Mouse (Mus musculus): ENCODE measurements at regions not wholly inside any gene's neighbourhood (a gene's known extent, or its start where the extent isn't known, plus 50 kb on each side); places are given as distances from the start of the nearest gene placed in this dataset.
"Not testable (repeated sequence)": the region's sequence is repeated elsewhere in the genome, so short reads cannot be mapped to it uniquely, and the experiment has no call there.

- 68% methylated on average over 2 of the region's 2 CpGs for WGBS
- H3K27me3 ChIP-seq (replicated peaks; ENCODE audit: insufficient read depth, low read length): no peaks in the 10 kb centered on the region
- no peak for TF ChIP-seq CTCF (IDR thresholded peaks at IDR 0.05)
- no peak for TF ChIP-seq EP300 (IDR thresholded peaks at IDR 0.05)
- H3K4me3 ChIP-seq (ENCODE audit: low read depth, low read length): no peak overlapping the region
- ATAC-seq: no peak
- H3K36me3 ChIP-seq (ENCODE audit: insufficient read depth, low read length): no peaks in the 10 kb centered on the region
- no peak for DNase-seq (ENCODE audit: low spot score)
- no peaks in the 10 kb centered on the region for H3K9me3 ChIP-seq (ENCODE audit: low read length)
- H3K4me1 ChIP-seq (ENCODE audit: insufficient read depth, low read depth, low read length): no peaks in the 10 kb centered on the region
- H3K9ac ChIP-seq (replicated peaks; ENCODE audit: low read depth): no peak overlapping the region
- no peak overlapping the region for H3K27ac ChIP-seq (ENCODE audit: low read length)
- no peak overlapping the region for H3K4me2 ChIP-seq (replicated peaks; ENCODE audit: low read depth, low read length)
Observed at GRCm38 (mm10) chr1:17978086-17978485, 167.6 kb downstream of the Crisp4 start.

- H3K4me2 ChIP-seq (replicated peaks; ENCODE audit: low read depth, low read length): not testable (repeated sequence)
- 91% methylated on average over 11 of the region's 21 CpGs for WGBS
Observed at GRCm38 (mm10) chr1:17956881-17957280, 188.8 kb downstream of the Crisp4 start.

GRCm38 (mm10) chr1:17932108-17932810, 213.4 kb downstream of the Crisp4 start:
- ATAC-seq; H3K27me3 ChIP-seq (replicated peaks; ENCODE audit: insufficient read depth, low read length); H3K4me3 ChIP-seq (ENCODE audit: low read depth, low read length); H3K36me3 ChIP-seq (ENCODE audit: insufficient read depth, low read length); H3K9ac ChIP-seq (replicated peaks; ENCODE audit: low read depth); H3K27ac ChIP-seq (ENCODE audit: low read length); H3K4me2 ChIP-seq (replicated peaks; ENCODE audit: low read depth, low read length); H3K4me1 ChIP-seq (ENCODE audit: insufficient read depth, low read depth, low read length); DNase-seq (ENCODE audit: low spot score); H3K9me3 ChIP-seq (ENCODE audit: low read length): not testable (repeated sequence)
- WGBS: 82% methylated on average over 4 of the region's 4 CpGs

More at GRCm38 (mm10) chr1:17956881-17957280, 188.8 kb downstream of the Crisp4 start:
- not testable (repeated sequence) for H3K9ac ChIP-seq (replicated peaks; ENCODE audit: low read depth); DNase-seq (ENCODE audit: low spot score); ATAC-seq; H3K4me1 ChIP-seq (ENCODE audit: insufficient read depth, low read depth, low read length); H3K36me3 ChIP-seq (ENCODE audit: insufficient read depth, low read length); H3K27ac ChIP-seq (ENCODE audit: low read length); H3K9me3 ChIP-seq (ENCODE audit: low read length); H3K4me3 ChIP-seq (ENCODE audit: low read depth, low read length); H3K27me3 ChIP-seq (replicated peaks; ENCODE audit: insufficient read depth, low read length)
